Mouse (Mus musculus) embryonic facial prominence, embryonic 10.5 days (tissue): ENCODE results near the gene Mtcl1. TPM values are rescaled to one million over a fixed set of nuclear protein-coding genes. Genes with fewer than 3 reads are reported as not detected.

ENCODE experiments used
- DNase-seq: peaks from one replicate; pipeline ENCODE4 v3.0.0-alpha.2; 2017; ENCODE audit warnings: low spot score
- H3K27ac ChIP-seq: fragments of 300-500 bp; sonication (generic); replicated peaks from 2 replicates; pipeline ENCODE4 v1.5.1; 2016; ENCODE audit warnings: mild to moderate bottlenecking
- H3K27me3 ChIP-seq: fragments of 300-500 bp; sonication (generic); replicated peaks from 2 replicates; pipeline ENCODE4 v1.6.1; 2016; ENCODE audit warnings: low read depth, mild to moderate bottlenecking; ENCODE audit not compliant: poor library complexity, severe bottlenecking
- H3K36me3 ChIP-seq: fragments of 300-500 bp; sonication (generic); replicated peaks from 2 replicates; pipeline ENCODE4 v1.6.1; 2016; ENCODE audit warnings: mild to moderate bottlenecking, moderate library complexity
- H3K4me1 ChIP-seq: fragments of 300-500 bp; sonication (generic); 2 replicates; pipeline ENCODE4 v1.6.1; 2016
- H3K4me3 ChIP-seq: fragments of 300-500 bp; sonication (generic); 2 replicates; pipeline ENCODE4 v1.5.1; 2016; ENCODE audit warnings: mild to moderate bottlenecking, moderate library complexity
- H3K9me3 ChIP-seq: fragments of 300-500 bp; sonication (generic); 2 replicates; pipeline ENCODE4 v1.6.1; 2016; ENCODE audit warnings: mild to moderate bottlenecking
- WGBS: fragments of 180-500 bp; shearing (Covaris S2); methylation state at CpG from one replicate; pipeline ENCODE4 v1.1.7; 2016; 5-methylcytosine and 5-hydroxymethylcytosine counted together
- polyA plus RNA-seq: library from polyadenylated mRNA; unstranded; fragments of >200 nt; fragmentation: Nextera tagmentation; extraction: Ambion mirVana; gene quantifications from 2 replicates; pipeline ENCODE4 v1.2.1, GENCODE M21; 2016

Gene Mtcl1
- polyA plus RNA-seq, 1 experiment from 2014 or later, result 13.2 TPM

DNA sequence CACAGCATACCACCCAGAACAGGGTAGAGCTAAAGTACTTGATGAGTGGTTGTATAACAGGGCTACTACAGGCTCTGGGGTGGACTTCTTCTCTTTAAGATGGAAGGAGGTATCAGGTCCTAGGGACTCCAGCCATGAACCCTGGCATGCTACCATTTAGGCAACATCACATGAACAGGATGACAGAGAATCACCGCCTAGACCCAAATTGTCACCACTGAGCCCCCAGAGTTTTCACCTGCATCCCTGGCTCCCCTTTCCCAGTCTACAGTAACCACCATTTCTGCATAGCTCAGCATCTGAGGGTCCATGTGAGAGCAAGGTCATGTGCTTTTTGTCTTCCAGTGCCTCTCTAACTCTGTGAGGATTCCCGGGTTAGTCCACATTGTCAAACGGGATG is 124.7 kb downstream of the Mtcl1 start:
- Histone ChIP-seq H3K4me1 (peaks cover 12% of the 10 kb centered on the region), H3K27ac (no peak overlapping the region), H3K36me3 (no peaks in the 10 kb centered on the region), H3K4me3 (no peak overlapping the region), H3K9me3 (no peaks in the 10 kb centered on the region), H3K27me3 (no peaks in the 10 kb centered on the region)
- no peak for DNase-seq
- WGBS, result 86% methylated on average over 3 of the region's 3 CpGs

DNA sequence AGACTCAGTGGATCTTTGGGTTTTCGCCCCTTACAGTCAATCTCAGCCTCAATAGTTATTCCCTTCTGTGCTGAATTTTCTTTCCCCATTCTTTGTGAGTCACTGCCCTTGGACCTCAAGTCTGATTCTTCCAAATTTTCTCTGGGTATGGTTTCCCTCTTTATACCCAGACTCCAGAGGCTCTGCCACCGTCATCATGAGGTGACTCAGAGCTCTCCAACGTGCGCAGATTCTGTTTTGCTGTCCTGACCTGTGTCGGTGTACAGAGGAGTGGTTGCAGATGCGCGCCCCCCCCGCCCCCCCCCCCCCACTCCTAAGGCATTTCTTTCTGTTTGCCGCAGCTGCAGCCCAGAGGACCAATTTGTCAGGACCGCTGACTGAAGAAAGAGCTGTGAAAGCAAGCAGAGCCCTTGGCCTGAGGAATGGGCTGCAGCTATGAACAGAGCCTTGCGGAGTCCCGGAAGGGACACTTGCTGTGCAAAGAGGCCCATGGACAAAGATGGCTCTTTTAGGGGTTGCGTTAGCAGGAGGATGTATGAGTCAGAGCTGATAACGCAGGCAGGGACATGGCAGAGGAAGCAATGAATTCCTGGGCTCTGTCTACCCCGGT is 126.8 kb downstream of the Mtcl1 start:
- Histone ChIP-seq H3K4me1 (peaks cover 12% of the 10 kb centered on the region), H3K27me3 (no peaks in the 10 kb centered on the region), H3K27ac (no peak overlapping the region), H3K36me3 (no peaks in the 10 kb centered on the region), H3K4me3 (no peak overlapping the region), H3K9me3 (no peaks in the 10 kb centered on the region)
- DNase-seq, result peak; percentile 30
- 76% methylated on average over 15 of the region's 15 CpGs for WGBS

GRCm38 (mm10) chr17:66321933-66322332 is 127.6 kb downstream of the Mtcl1 start:
- DNase-seq, result no peak
- Histone ChIP-seq H3K27ac (no peak overlapping the region), H3K4me3 (no peak overlapping the region), H3K9me3 (no peaks in the 10 kb centered on the region), H3K27me3 (no peaks in the 10 kb centered on the region), H3K4me1 (peaks cover 12% of the 10 kb centered on the region), H3K36me3 (no peaks in the 10 kb centered on the region)
- 87% methylated on average over 14 of the region's 14 CpGs for WGBS

DNA sequence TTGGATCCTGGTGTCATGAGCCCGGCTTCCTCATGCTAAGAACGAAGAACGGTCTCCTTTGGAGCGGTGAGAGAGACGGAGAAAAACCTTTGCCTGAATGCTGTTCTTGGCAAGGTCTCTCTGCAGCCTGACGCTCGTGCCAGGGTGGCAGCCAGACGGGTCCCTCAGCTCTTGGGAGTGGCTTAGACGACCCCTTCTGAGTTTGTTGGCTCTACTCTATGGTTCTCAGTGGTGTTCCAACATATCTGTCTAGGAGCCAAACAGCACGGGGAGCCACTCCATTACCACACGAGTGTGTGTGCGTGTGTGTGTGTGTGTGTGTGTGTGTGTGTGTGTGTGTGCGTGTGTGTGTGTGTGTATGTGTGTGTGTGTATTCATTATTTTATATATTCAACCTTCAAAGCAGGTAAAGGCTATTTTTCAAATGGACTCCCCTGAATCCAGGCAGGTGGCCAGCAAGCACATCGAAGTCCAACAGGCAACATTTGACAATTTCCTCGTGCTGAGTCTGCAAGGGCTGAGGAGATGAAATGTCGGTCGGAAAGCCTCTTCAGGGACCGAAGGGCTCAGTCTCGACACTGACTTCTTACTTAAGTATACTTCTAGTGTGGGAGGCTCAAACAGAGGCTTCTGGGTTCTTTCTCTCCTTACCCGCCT is 128.7 kb downstream of the Mtcl1 start:
- no peaks in the 10 kb centered on the region for H3K9me3 ChIP-seq
- 84% methylated on average over 20 of the region's 20 CpGs for WGBS
- H3K27ac ChIP-seq, result no peak overlapping the region
- no peak for DNase-seq
- peaks cover 16% of the 10 kb centered on the region for H3K4me1 ChIP-seq
- no peaks in the 10 kb centered on the region for H3K27me3 ChIP-seq
- H3K4me3 ChIP-seq, result no peak overlapping the region
- no peaks in the 10 kb centered on the region for H3K36me3 ChIP-seq

DNA sequence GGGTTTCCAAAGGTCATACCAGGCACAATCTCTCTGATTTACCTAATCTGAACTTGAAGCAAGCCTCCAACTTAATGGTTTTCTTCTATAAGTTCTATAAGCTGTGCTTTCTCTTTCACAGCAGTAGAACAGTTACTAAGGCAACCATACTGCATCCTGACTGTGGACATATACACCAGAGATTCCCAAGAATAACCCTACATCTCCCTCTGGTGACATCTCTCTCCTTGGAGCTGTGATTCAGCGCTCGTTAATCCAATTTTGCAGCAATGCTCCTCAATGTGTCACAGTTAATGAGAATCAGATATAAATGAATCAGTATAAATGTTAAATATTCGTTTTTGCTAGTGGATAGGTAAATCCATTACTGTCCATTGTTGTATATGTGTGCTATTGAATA is 131.5 kb downstream of the Mtcl1 start:
- 90% methylated on average over 3 of the region's 3 CpGs for WGBS
- Histone ChIP-seq H3K4me1 (peaks cover 29% of the 10 kb centered on the region), H3K27ac (no peak overlapping the region), H3K4me3 (no peak overlapping the region), H3K9me3 (no peaks in the 10 kb centered on the region), H3K27me3 (no peaks in the 10 kb centered on the region), H3K36me3 (no peaks in the 10 kb centered on the region)
- DNase-seq, result no peak

GRCm38 (mm10) chr17:66317576-66317975 is 132.0 kb downstream of the Mtcl1 start:
- Histone ChIP-seq H3K9me3 (no peaks in the 10 kb centered on the region), H3K27ac (no peak overlapping the region), H3K27me3 (no peaks in the 10 kb centered on the region), H3K36me3 (no peaks in the 10 kb centered on the region), H3K4me1 (peaks cover 25% of the 10 kb centered on the region), H3K4me3 (no peak overlapping the region)
- 87% methylated on average over 4 of the region's 4 CpGs for WGBS
- no peak for DNase-seq

GRCm38 (mm10) chr17:66317156-66317555 is 132.4 kb downstream of the Mtcl1 start:
- DNase-seq, result no peak
- no peaks in the 10 kb centered on the region for H3K27me3 ChIP-seq
- WGBS, result 89% methylated on average over 5 of the region's 5 CpGs
- no peaks in the 10 kb centered on the region for H3K9me3 ChIP-seq
- no peak overlapping the region for H3K27ac ChIP-seq
- no peak overlapping the region for H3K4me3 ChIP-seq
- H3K36me3 ChIP-seq, result no peaks in the 10 kb centered on the region
- peaks cover 25% of the 10 kb centered on the region for H3K4me1 ChIP-seq

- DNase-seq, result peak; percentile 57
These were observed 134.1 kb downstream of the Mtcl1 start for GRCm38 (mm10) chr17:66315451-66315850.

GRCm38 (mm10) chr17:66314566-66315285 is 134.8 kb downstream of the Mtcl1 start:
- Histone ChIP-seq H3K36me3 (no peaks in the 10 kb centered on the region), H3K4me1 (peaks cover 25% of the 10 kb centered on the region), H3K27me3 (no peaks in the 10 kb centered on the region), H3K9me3 (no peaks in the 10 kb centered on the region), H3K4me3 (no peak overlapping the region), H3K27ac (peak overlapping the region; percentile 40; the same call in 1 of the 2 replicates)
- 72% methylated on average over 13 of the region's 13 CpGs for WGBS
- DNase-seq, result peak; percentile 15

More at GRCm38 (mm10) chr17:66315451-66315850, 134.1 kb downstream of the Mtcl1 start:
- Histone ChIP-seq H3K4me1 (peaks cover 25% of the 10 kb centered on the region), H3K27me3 (no peaks in the 10 kb centered on the region), H3K36me3 (no peaks in the 10 kb centered on the region), H3K27ac (peak overlapping the region; percentile 36), H3K9me3 (no peaks in the 10 kb centered on the region), H3K4me3 (0 out of 2 replicates have a peak overlapping the region, but pooled peaks have one; percentile 1)
- 19% methylated on average over 10 of the region's 10 CpGs for WGBS

DNA sequence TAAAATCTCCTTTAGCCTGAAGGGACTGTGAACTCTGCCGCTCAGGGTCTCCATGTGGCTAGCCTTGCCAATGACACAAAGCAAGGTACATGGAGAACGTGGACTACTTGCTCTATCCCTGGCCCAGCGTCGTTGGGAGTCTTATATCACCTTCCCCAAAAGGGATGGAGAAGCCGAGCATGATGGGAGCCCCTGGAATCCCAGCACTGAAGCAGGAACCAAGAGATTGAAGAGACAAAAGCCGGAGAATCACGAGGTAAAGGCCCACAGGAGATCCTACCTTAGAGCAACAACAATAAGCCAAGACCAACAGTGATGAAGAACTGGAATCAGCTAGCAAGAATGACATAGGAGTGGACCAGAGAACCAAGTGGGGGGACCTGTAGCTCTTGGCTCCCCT is 147.6 kb downstream of the Mtcl1 start:
- Histone ChIP-seq H3K4me3 (no peak overlapping the region), H3K9me3 (no peaks in the 10 kb centered on the region), H3K27ac (no peak overlapping the region), H3K4me1 (no peaks in the 10 kb centered on the region), H3K27me3 (0 out of 2 replicates have a peak, but pooled peaks cover 3% of the 10 kb centered on the region), H3K36me3 (no peaks in the 10 kb centered on the region)
- 85% methylated on average over 7 of the region's 7 CpGs for WGBS
- DNase-seq, result no peak

DNA sequence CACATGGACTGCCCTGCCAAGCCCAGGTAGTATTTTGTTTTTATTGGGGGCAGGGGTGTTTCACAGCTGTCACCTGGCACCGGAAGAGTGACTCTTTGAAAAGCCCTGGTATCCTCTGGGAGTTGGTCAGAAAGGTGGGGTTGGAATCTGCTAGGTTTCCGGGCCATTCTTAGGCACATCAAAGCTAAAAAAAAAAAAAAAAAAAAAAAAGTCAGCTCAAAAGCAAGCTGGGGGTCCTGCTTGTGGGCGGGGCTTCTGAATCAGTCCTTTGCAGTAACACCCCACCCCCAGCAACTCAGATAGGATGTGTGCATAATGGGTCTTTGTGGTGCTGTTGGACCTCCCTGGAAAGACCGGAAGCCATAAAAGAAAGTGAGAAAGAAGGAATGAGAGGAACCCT is 148.3 kb downstream of the Mtcl1 start:
- no peak overlapping the region for H3K27ac ChIP-seq
- DNase-seq, result no peak
- WGBS, result 64% methylated on average over 4 of the region's 4 CpGs

GRCm38 (mm10) chr17:66297721-66298120 is 151.8 kb downstream of the Mtcl1 start:
- Histone ChIP-seq H3K36me3 (no peaks in the 10 kb centered on the region), H3K4me1 (no peaks in the 10 kb centered on the region), H3K27ac (no peak overlapping the region), H3K9me3 (0 out of 2 replicates have a peak, but pooled peaks cover 6% of the 10 kb centered on the region), H3K4me3 (no peak overlapping the region), H3K27me3 (0 out of 2 replicates have a peak, but pooled peaks cover 3% of the 10 kb centered on the region)
- WGBS, result 91% methylated on average over 3 of the region's 3 CpGs
- no peak for DNase-seq

More for the DNA sequence above, 148.3 kb downstream of the Mtcl1 start:
- H3K4me3 ChIP-seq, result no peak overlapping the region
- no peaks in the 10 kb centered on the region for H3K4me1 ChIP-seq
- no peaks in the 10 kb centered on the region for H3K36me3 ChIP-seq
- H3K9me3 ChIP-seq, result no peaks in the 10 kb centered on the region
- H3K27me3 ChIP-seq, result 0 out of 2 replicates have a peak, but pooled peaks cover 3% of the 10 kb centered on the region
